Mouse (Mus musculus): Measurements from ENCODE around the gene Btnl4.
A peak's percentile ranks its signal among the peaks of the same experiment; 100 is the strongest.
"Not testable (repeated sequence)": the region's sequence is repeated elsewhere in the genome, so short reads cannot be mapped to it uniquely, and the experiment has no call there.

Gene Btnl4

DNA sequence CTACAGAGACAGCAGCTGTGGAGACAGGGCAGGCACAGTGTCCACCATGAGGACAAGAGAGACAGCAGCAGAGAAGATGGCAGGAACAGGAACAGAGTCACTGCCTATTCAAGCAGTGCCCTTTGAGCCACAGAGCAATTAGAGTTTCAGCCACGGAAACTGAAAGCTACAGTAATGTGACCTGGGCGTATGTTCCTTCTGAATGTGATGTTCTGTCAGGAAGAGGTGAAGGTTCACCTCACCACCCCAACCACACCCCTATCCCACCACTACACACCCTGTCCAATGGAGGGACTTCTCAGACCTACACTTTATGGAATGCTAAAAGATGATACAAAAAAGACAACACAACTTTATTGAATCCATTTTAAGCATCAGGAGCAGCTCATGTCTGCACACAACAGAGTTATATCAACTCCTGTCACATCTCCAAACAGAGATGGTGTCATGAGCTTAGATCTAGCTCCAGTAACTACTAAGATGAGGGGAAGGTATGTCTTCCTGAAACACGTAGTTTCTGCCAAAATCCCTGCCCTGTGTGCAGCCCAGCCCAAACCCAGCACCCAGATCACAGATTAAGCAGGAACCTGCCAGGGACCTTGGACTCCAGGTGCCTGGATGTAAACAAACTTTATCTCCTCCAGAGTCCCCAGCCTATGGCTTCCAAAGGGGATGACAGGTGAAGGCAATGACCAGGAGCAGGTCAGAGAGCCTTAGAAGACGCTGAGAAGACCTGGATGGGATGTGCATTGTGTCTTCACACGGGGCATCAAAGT, at the start of gene Btnl4:
Btnl4 (minus strand) TSS at position 81 of the 776 bp plus-strand sequence.
- not testable (repeated sequence) for DNase-seq (ENCODE audit: inconsistent age in 2 of 2, low spot score in 1 of 2)

DNA sequence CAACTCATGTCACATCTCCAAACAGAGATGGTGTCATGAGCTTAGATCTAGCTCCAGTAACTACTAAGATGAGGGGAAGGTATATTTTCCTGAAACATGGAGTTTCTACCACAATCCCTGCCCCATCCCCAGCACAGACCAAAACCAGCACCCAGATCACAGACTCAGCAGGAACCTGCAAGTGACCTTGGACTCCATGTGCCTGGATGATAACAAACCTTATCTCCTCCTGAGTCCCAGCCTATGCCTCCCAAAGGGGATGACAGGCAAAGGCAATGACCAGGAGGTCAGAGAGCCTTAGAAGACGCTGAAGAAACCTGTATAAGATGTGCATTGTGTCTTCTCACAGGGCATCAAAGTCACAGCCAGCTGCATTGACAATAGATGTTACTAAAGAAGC, 41.9 kb upstream of the Btnl4 start:
- no peak for DNase-seq (ENCODE audit: inconsistent age in 2 of 2, low spot score in 1 of 2)

DNA sequence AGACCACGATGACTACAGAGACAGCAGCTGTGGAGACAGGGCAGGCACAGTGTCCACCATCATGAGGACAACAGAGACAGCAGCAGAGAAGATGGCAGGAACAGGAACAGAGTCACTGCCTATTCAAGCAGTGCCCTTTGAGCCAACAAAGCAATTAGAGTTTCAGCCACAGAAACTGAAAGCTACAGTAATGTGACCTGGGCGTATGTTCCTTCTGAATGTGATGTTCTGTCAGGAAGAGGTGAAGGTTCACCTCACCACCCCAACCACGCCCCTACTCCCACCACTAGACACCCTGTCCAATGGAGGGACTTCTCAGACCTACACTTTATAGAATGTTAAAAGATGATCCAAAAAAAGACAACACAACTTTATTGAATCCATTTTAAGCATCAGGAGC, 41.5 kb upstream of the Btnl4 start:
- not testable (repeated sequence) for DNase-seq (ENCODE audit: inconsistent age in 2 of 2, low spot score in 1 of 2)

DNA sequence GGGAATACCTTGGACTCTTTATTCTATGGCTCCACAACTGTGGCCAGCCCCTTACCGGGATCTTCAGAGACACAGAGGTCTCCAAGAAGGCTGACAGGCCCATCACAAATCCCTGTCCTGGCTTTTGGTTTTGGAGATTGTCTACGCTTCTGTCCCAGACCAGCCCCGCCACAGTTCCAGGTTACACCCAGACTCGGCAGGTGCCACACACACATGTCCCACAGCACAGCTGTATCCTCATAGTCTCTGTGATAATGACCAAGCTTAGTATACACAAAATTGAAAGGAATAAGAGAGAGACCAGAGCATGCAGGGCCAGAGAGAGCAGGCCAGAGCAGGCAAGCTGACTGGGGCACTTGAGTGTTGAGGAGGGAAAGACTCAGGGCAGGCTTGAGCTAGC, 40.7 kb upstream of the Btnl4 start:
- no peak for DNase-seq (ENCODE audit: inconsistent age in 2 of 2, low spot score in 1 of 2)

DNA sequence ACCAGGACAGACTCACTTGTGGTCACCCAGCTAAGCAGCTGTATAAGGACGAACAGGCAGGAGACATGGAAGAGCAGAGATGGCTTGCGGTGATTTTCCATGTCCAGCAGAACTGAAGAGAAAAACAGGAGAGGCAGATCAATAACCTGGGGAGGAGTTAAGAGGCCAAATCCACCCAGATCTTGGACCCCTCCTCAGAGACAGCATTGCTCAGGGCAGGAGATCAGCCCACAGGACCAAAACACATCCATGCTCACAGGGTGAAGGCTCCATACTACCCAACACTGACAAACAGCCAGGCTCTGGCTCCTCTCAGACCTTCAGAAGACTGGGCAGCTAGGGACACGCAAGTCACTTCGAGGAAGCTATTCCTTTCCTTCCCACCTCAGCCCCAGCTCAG, 40.1 kb upstream of the Btnl4 start, which contains the start of gene Btnl6:
Btnl6 (minus strand) TSS at position 101 of the 400 bp plus-strand sequence.
- no peak for DNase-seq (ENCODE audit: inconsistent age in 2 of 2, low spot score in 1 of 2)

DNA sequence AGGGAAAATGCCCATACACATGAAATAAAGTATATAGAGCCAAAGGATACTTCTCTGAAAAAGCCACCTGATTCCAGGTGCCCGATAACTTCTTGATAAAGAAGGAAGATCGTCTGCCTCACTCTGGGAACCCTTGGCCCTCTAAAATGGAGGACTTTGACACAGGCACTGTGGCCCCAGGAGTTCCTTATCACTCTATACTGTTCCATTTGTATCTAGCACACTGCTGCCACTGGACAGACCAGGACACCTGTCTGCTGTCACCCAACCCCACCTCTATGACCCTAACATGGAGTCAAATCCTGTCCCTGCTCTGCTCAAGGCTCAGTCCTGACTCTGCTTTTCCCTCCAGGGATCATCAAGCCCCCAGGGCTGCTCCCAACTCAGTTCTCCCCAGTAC, 39.4 kb upstream of the Btnl4 start:
- no peak for DNase-seq (ENCODE audit: inconsistent age in 2 of 2, low spot score in 1 of 2)

DNA sequence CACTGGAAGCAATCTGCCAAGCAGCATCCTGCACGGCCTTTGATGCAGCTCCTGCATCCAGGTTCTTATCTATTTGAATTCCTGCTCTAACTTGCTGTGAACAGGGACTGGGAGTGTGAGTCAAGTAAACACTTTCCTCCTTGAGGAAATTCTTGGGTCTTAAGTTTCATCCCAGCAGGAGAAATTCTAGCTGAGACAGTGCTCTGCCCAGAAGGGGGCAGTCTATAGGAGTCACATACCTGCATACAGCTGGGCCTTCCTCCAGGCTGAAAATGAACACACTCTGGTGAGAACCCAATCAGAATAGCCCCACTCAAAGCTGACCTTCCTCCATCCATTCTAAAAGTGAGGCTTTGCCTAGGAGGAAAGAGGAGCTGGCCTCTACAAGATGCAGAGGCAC, 34.6 kb upstream of the Btnl4 start:
- DNase-seq (ENCODE audit: inconsistent age in 2 of 2, low spot score in 1 of 2) = not testable (repeated sequence)

DNA sequence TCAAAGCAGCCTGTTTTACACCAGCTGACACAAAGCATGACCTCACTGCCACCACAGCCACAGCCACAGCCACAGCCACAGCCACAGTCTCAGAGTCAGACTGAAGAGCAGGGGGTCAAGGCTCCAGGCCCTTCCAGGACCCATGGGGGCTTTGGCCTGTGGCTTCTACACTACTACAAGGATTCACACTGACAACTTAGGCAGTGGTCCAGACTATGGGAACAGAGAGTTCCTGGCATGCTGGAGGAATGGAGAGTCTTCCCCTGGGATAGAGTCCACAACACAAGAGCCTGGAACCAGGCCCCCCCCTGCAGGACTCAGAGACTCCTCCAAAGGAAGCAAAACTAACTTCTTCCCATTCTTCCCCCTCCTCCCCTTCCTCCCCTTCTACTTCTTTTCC, 30.5 kb upstream of the Btnl4 start:
- DNase-seq (ENCODE audit: inconsistent age in 2 of 2, low spot score in 1 of 2) = no peak

DNA sequence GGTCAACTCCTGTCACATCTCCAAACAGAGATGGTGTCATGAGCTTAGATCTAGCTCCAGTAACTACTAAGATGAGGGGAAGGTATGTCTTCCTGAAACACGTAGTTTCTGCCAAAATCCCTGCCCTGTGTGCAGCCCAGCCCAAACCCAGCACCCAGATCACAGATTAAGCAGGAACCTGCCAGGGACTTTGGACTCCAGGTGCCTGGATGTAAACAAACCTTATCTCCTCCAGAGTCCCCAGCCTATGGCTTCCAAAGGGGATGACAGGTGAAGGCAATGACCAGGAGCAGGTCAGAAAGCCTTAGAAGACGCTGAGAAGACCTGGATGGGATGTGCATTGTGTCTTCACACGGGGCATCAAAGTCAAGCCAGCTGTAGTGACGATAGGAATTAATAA, 20.6 kb upstream of the Btnl4 start:
- DNase-seq (ENCODE audit: inconsistent age in 2 of 2, low spot score in 1 of 2) = not testable (repeated sequence)

DNA sequence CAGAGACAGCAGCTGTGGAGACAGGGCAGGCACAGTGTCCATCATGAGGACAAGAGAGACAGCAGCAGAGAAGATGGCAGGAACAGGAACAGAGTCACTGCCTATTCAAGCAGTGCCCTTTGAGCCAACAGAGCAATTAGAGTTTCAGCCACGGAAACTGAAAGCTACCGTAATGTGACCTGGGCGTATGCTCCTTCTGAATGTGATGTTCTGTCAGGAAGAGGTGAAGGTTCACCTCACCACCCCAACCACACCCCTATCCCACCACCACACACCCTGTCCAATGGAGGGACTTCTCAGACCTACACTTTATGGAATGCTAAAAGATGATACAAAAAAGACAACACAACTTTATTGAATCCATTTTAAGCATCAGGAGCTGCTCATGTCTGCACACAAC, 20.2 kb upstream of the Btnl4 start:
- not testable (repeated sequence) for DNase-seq (ENCODE audit: inconsistent age in 2 of 2, low spot score in 1 of 2)

DNA sequence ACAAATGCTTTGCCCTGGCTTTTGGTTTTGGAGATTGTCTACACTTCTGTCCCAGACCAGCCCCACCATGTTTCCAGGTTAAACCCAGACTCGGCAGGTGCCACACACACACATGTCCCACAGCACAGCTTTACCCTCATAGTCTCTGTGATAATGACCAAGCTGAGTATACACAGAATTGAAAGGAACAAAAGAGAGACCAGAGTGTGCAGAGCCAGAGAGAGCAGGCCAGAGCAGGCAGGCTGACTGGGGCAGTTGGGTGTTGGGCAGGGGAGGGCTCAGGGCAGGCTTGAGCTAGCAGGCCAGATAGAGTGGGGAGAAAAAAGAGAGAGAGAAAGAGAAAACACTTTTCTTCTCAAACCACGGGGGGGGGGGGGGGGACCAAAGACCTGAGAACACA, 19.4 kb upstream of the Btnl4 start:
- DNase-seq (ENCODE audit: inconsistent age in 2 of 2, low spot score in 1 of 2) = no peak

DNA sequence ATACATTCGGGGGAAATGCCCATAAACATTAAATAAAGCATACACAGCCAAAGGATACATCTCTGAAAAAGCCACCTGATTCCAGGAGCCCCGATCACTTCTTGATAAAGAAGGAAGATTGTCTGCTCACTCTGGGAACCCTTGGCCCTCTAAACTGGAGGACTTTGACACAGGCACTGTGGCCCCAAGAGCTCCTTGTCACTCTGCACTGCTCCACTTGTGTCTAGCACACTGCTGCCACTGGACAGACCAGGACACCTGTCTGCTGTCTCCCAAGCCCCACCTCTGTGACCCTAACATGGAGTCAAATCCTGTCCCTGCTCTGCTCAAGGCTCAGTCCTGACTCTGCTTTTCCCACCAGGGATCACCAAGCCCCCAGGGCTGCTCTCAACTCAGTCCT, 18.0 kb upstream of the Btnl4 start:
- not testable (repeated sequence) for DNase-seq (ENCODE audit: inconsistent age in 2 of 2, low spot score in 1 of 2)

DNA sequence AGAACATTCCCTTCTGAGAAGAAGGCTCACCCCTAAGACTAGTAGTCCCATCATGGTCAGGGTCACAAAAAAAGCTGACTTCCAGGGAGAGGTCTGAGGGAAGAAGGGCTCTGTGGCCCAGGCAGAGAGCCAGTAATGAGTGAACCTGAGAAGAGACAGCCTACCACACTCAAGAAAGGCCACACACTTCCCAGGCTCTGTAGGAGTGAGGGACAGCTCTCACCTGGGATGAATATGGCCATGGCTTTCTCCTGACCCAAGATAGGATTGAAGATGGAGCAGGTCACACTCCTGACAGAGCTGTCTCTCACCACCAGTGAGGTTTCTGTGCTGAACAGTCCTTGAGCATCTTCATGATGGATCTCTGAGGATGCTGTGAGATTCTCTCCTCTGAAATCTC, 15.7 kb upstream of the Btnl4 start:
- no peak for DNase-seq (ENCODE audit: inconsistent age in 2 of 2, low spot score in 1 of 2)

DNA sequence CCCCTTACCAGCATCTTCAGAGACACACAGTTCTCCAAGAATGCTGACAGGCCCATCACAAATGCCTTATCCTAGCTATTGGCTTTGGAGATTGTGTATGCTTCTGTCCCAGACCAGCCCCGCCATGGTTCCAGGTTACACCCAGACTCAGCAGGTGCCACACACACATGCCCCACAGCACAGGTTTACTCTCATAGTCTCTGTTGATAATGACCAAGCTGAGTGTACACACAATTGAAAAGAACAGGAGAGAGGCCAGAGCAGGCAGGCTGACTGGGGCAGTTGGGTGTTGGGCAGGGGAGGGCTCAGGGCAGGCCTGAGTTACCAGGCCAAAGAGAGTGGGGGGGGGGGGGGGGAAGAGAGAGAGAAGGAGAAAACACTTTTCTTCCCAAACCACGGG, 691 bp downstream of the Btnl4 start:
- no peak for DNase-seq (ENCODE audit: inconsistent age in 2 of 2, low spot score in 1 of 2)

DNA sequence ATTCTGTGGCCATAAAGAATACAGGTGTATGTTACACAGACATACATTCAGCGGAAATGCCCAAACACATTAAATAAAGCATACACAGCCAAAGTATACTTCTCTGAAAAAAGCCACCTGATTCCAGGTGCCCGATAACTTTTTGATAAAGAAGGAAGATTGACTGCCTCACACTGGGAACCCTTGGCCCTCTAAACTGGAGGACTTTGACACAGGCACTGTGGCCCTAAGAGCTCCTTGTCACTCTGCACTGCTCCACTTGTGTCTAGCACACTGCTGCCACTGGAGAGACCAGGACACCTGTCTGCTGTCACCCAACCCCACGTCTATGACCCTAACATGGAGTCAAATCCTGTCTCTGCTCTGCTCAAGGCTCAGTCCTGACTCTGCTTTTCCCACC, 2.1 kb downstream of the Btnl4 start:
- no peak for DNase-seq (ENCODE audit: inconsistent age in 2 of 2, low spot score in 1 of 2)

DNA sequence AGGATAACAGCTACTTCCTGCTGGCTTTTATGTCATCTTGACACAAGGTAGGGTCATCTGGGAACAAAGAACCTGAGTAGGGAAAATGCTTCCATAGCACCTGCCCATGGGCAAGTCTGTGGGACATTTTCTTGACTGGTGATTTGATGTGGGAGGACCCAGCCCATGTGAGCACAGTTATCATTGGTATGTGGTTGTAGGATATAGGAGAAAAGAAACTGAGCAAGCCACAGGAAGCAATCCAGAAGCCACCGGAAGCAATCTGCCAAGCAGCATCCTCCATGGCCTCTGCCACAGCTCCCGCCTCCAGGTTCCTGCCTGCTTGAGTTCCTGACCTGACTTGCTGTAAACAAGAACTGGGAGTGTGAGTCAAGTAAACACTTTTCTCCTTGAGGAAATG, 6.6 kb downstream of the Btnl4 start:
- no peak for DNase-seq (ENCODE audit: inconsistent age in 2 of 2, low spot score in 1 of 2)

DNA sequence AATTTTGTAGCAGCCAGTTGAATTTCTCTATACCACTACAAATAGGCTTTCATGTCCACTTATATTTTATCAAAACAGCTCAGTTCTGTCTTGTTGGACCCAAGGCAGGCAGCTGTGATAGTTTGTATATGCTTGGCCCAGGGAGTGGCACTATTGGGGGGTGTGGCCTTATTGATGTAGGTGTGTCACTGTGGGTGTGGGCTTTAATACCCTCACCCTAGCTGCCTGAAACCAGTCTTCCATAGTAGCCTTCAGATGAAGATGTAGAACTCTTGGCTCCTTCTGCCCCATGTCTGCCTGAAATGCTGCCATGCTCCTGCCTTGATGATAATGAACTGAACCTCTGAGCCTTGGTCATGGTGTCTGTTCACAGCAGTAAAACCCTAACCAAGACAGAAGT, 11.2 kb downstream of the Btnl4 start:
- DNase-seq (ENCODE audit: inconsistent age in 2 of 2, low spot score in 1 of 2) = not testable (repeated sequence)

DNA sequence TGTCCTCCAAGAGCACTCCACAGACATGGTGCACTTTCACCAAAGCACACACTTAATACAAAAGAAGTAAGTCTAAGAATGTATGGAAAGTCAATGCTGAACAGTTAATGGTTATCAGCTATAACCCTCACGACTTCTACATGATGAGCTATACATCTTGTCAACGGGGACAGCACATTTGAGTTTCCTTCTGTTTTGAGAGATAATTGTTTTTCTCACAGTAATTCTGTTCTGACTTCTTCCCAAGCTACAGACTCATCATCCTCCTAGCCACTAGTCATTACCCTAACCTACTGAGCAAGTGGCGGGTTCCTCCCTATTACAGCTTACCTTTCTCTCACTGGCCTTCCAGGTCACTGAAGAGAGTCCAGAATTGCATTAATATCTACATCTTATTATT, 17.9 kb downstream of the Btnl4 start:
- DNase-seq (ENCODE audit: inconsistent age in 2 of 2, low spot score in 1 of 2) = no peak

DNA sequence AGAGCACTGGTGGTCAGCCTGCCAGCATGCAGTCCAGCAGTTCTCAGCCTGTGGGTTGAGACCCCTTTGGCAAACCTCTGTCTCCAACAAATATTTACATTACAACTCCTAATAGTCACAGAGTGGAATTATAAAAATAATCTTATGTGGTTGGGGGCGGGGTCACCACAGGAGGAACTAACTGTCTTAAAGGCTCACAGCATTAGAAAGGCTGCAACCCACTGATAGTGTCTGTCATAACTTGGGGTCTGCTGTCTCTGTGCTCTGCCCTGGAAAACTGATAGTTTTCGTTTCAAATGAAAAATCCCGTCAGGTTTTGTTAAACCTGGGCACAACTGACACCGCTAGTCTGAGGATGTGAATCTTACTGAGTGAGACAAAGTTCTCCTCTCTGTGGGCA, 19.4 kb downstream of the Btnl4 start:
- DNase-seq (ENCODE audit: inconsistent age in 2 of 2, low spot score in 1 of 2) = no peak

DNA sequence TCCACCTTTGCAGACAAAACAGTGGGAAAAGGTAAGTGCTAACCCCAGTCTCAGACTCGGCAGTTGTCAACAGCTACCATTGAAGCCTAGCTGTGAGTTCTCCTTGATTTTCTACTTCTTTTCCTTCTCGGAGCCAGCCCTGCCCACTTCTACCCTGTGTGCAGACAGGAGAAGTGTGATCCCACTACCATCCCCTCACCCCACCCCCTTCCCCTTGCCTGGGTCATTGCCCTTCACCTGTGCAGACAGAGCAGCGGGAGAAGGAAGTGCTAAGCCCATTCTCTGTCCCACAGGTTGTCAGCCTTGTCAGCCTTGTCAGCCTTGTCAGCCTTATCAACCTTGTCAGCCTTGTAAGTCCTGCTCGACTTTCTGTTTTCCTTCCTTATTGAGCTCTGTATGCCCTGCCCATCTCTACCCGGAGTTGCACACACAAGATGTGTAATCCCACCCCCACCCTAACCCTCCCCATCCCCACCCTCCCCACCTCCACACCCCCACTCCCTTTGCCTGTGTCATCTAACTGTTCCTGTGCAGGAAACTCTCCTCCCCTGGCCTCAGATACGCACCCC, 28.6 kb downstream of the Btnl4 start:
- DNase-seq (ENCODE audit: inconsistent age in 2 of 2, low spot score in 1 of 2) = no peak

DNA sequence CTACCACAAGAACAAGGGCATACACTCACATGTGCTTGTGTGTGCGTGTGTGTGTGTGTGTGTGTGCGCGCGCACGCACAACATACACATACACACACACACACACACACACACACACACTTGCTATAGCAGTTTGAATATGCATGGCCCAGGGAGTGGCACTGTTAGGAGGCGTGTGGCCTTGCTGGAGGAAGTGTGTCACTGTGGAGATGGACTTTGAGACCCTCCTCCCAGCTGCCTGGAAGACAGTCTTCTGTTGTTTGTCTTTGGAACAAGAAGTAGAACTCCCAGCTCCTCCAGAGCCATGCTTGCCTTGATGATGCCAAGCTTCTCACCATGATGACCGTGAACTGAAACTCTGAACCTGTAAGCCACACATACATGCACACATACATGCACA, 35.1 kb downstream of the Btnl4 start:
- DNase-seq (ENCODE audit: inconsistent age in 2 of 2, low spot score in 1 of 2) = no peak

DNA sequence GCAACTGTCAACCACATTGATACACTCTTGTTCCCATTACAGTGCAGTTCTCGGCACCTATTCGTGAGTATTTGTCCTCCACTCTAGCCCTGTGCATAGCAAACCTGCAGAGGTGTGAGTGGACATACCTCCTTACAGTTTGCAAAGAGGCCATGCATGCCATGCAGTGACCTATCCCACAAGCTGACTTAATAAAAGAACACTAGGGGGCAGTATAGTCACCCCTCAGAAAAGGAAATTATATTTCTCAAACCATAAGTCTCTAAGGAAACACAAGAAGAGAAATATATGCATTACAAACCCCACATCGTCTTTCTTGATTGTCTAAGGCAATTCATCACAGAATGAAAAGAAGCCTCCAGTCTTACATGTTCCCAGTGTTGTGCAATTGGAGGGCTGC, 37.3 kb downstream of the Btnl4 start:
- DNase-seq (ENCODE audit: inconsistent age in 2 of 2, low spot score in 1 of 2) = peak in 1 of 2 experiments; percentile 60

DNA sequence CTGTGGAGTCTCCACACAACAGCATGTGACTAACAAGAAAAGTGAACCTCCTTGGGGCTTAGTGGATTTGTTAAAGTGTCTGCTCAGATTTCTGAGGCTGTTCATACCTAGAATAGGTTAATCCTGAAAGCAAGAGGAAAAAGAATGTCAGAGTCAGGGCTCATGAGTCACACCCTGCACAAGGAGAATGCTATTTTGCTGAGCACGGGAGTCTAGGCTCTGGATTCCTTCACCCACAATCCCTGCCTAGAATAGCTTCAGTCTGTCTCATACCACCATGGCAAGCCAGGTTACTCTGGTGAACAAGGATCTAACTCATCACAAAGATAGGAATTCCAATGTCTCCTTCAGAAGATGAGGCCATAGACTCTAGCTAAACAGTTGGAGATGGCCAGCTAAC, 38.5 kb downstream of the Btnl4 start:
- DNase-seq (ENCODE audit: inconsistent age in 2 of 2, low spot score in 1 of 2) = peak in 1 of 2 experiments; percentile 21

Measured in adrenal gland, adult (tissue).